Mouse (Mus musculus): ENCODE measurements around the gene Spata5. TPM values are rescaled to one million over a fixed set of nuclear protein-coding genes. Genes with fewer than 3 reads are reported as not detected.
"Not testable (repeated sequence)": the region's sequence is repeated elsewhere in the genome, so short reads cannot be mapped to it uniquely, and the experiment has no call there.

Gene Spata5
- total and polyA plus RNA-seq, 2 experiments from 2014 or later: 11.1 to 18.7 TPM

GRCm38 (mm10) chr3:37532079-37532478 lies 112.4 kb downstream of the Spata5 start:
- DNase-seq (ENCODE audit: low spot score): no peak
- ATAC-seq (ENCODE audit: insufficient read depth, low read depth): no peak
- H3K9me3 ChIP-seq (replicated peaks; ENCODE audit: control insufficient read depth, low read length): 0 out of 2 replicates have a peak, but pooled peaks cover 2% of the 10 kb centered on the region
- TF ChIP-seq CTCF (IDR thresholded peaks at IDR 0.05; ENCODE audit: low read depth): no peak
- TF ChIP-seq EP300 (IDR thresholded peaks at IDR 0.05; ENCODE audit: low read depth): no peak
- H3K4me1 ChIP-seq (ENCODE audit: control insufficient read depth, insufficient read depth): peaks cover 5% of the 10 kb centered on the region; the same call in 1 of the 2 replicates
- H3K27ac ChIP-seq (ENCODE audit: low read depth): no peak overlapping the region
- H3K36me3 ChIP-seq (replicated peaks; ENCODE audit: control insufficient read depth, insufficient read depth, low read length): no peaks in the 10 kb centered on the region
- H3K4me3 ChIP-seq (ENCODE audit: low read depth, low read length): no peak overlapping the region
- no peaks in the 10 kb centered on the region for H3K27me3 ChIP-seq (ENCODE audit: control insufficient read depth, insufficient read depth, low read length)
- no peak overlapping the region for H3K4me2 ChIP-seq (ENCODE audit: low read depth, low read length)
- no peak overlapping the region for H3K9ac ChIP-seq (replicated peaks; ENCODE audit: low read depth, low read length)

- not testable (repeated sequence) for H3K9me3 ChIP-seq (replicated peaks; ENCODE audit: control insufficient read depth, low read length); H3K4me1 ChIP-seq (ENCODE audit: control insufficient read depth, insufficient read depth); ATAC-seq (ENCODE audit: insufficient read depth, low read depth); H3K27me3 ChIP-seq (ENCODE audit: control insufficient read depth, insufficient read depth, low read length); H3K4me3 ChIP-seq (ENCODE audit: low read depth, low read length); H3K4me2 ChIP-seq (ENCODE audit: low read depth, low read length); DNase-seq (ENCODE audit: low spot score); H3K27ac ChIP-seq (ENCODE audit: low read depth); H3K9ac ChIP-seq (replicated peaks; ENCODE audit: low read depth, low read length); H3K36me3 ChIP-seq (replicated peaks; ENCODE audit: control insufficient read depth, insufficient read depth, low read length)
- WGBS: 96% methylated on average over 2 of the region's 2 CpGs
Observed at GRCm38 (mm10) chr3:37540701-37541100, 121.0 kb downstream of the Spata5 start.

GRCm38 (mm10) chr3:37546351-37546750 lies 126.7 kb downstream of the Spata5 start:
- Histone ChIP-seq H3K9me3 (replicated peaks; ENCODE audit: control insufficient read depth, low read length) (no peaks in the 10 kb centered on the region), H3K27ac (ENCODE audit: low read depth) (no peak overlapping the region), H3K4me2 (ENCODE audit: low read depth, low read length) (no peak overlapping the region), H3K4me1 (ENCODE audit: control insufficient read depth, insufficient read depth) (no peaks in the 10 kb centered on the region), H3K27me3 (ENCODE audit: control insufficient read depth, insufficient read depth, low read length) (no peaks in the 10 kb centered on the region), H3K4me3 (ENCODE audit: low read depth, low read length) (no peak overlapping the region), H3K36me3 (replicated peaks; ENCODE audit: control insufficient read depth, insufficient read depth, low read length) (no peaks in the 10 kb centered on the region), H3K9ac (replicated peaks; ENCODE audit: low read depth, low read length) (no peak overlapping the region)
- TF ChIP-seq EP300 (IDR thresholded peaks at IDR 0.05; ENCODE audit: low read depth) (no peak), CTCF (IDR thresholded peaks at IDR 0.05; ENCODE audit: low read depth) (no peak)
- ATAC-seq (ENCODE audit: insufficient read depth, low read depth): no peak
- 85% methylated on average over 4 of the region's 4 CpGs for WGBS
- DNase-seq (ENCODE audit: low spot score): no peak

DNA sequence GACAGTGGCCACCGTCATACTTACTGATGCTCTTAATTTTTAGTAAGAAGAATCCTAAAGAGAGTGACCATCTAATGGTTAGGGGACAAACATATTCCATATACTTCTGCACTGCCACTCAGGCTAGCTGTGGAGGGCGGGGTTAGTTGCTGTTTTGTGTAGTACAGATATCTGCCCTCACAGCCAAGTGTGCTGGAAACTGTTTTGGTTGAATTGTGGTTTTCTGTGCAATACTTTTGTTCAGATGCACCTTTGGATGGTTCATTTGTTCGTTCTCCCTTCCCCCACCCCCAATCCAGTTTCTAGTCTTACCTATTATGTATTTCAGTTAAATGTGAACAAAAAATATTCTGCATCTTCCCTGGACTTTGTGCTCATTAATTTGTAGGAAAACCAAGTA lies 130.5 kb downstream of the Spata5 start:
- ATAC-seq (ENCODE audit: insufficient read depth, low read depth) (no peak), DNase-seq (ENCODE audit: low spot score) (no peak)
- no peak for TF ChIP-seq EP300 (IDR thresholded peaks at IDR 0.05; ENCODE audit: low read depth)
- no peak for TF ChIP-seq CTCF (IDR thresholded peaks at IDR 0.05; ENCODE audit: low read depth)
- Histone ChIP-seq H3K27me3 (ENCODE audit: control insufficient read depth, insufficient read depth, low read length) (no peaks in the 10 kb centered on the region), H3K36me3 (replicated peaks; ENCODE audit: control insufficient read depth, insufficient read depth, low read length) (no peaks in the 10 kb centered on the region), H3K27ac (ENCODE audit: low read depth) (no peak overlapping the region), H3K4me3 (ENCODE audit: low read depth, low read length) (no peak overlapping the region), H3K4me1 (ENCODE audit: control insufficient read depth, insufficient read depth) (no peaks in the 10 kb centered on the region), H3K9me3 (replicated peaks; ENCODE audit: control insufficient read depth, low read length) (no peaks in the 10 kb centered on the region), H3K9ac (replicated peaks; ENCODE audit: low read depth, low read length) (no peak overlapping the region), H3K4me2 (ENCODE audit: low read depth, low read length) (no peak overlapping the region)
- 88% methylated on average over 3 of the region's 3 CpGs for WGBS

DNA sequence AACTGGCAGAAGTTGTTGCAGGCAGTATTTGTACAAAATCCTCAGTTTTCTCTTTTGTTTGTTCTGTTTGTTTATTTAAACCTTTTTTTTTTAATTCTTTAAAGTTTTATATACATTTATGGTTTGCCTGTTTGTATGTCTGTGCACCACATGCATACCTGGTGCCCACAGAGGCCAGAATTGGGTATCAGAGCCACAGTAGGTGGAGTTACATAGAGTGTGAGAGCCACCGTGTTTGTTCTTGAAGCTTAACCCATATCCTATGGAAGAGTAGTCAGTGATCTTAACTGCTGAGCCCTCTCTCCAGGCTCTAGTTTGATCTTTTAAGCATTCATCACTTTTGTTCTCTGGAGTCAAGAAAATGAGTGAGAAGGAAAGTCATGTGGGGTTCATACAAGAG lies 130.9 kb downstream of the Spata5 start:
- Histone ChIP-seq H3K4me3 (ENCODE audit: low read depth, low read length) (no peak overlapping the region), H3K27me3 (ENCODE audit: control insufficient read depth, insufficient read depth, low read length) (no peaks in the 10 kb centered on the region), H3K36me3 (replicated peaks; ENCODE audit: control insufficient read depth, insufficient read depth, low read length) (no peaks in the 10 kb centered on the region), H3K4me2 (ENCODE audit: low read depth, low read length) (no peak overlapping the region), H3K27ac (ENCODE audit: low read depth) (no peak overlapping the region), H3K9me3 (replicated peaks; ENCODE audit: control insufficient read depth, low read length) (no peaks in the 10 kb centered on the region), H3K9ac (replicated peaks; ENCODE audit: low read depth, low read length) (no peak overlapping the region), H3K4me1 (ENCODE audit: control insufficient read depth, insufficient read depth) (no peaks in the 10 kb centered on the region)
- 62% methylated on average over 1 of the region's 1 CpGs for WGBS
- ATAC-seq (ENCODE audit: insufficient read depth, low read depth) (no peak), DNase-seq (ENCODE audit: low spot score) (no peak)
- TF ChIP-seq CTCF (IDR thresholded peaks at IDR 0.05; ENCODE audit: low read depth): no peak

DNA sequence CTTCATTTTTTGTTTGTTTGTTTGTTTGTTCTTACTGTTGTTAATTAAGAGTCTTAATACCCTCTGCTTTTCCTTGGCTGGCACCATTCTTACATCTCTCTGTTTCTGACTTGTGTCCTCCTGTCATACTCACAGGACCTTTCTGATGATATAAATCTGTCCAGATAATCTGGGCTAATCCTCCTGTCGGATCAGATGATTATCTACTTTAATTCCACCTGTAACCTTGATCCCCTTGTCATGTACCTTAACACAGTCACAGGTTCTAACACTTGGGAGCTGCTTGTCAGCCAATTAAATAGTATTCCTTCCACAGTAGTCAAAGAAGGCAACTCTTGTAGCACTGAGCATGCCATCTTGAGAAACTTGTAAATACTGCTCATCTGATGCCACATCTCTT lies 131.8 kb downstream of the Spata5 start:
- no peak for DNase-seq (ENCODE audit: low spot score)
- Histone ChIP-seq H3K4me1 (ENCODE audit: control insufficient read depth, insufficient read depth) (peaks cover 7% of the 10 kb centered on the region; the same call in 1 of the 2 replicates), H3K27me3 (ENCODE audit: control insufficient read depth, insufficient read depth, low read length) (no peaks in the 10 kb centered on the region), H3K9ac (replicated peaks; ENCODE audit: low read depth, low read length) (no peak overlapping the region), H3K36me3 (replicated peaks; ENCODE audit: control insufficient read depth, insufficient read depth, low read length) (no peaks in the 10 kb centered on the region), H3K27ac (ENCODE audit: low read depth) (no peak overlapping the region), H3K4me2 (ENCODE audit: low read depth, low read length) (no peak overlapping the region), H3K4me3 (ENCODE audit: low read depth, low read length) (no peak overlapping the region), H3K9me3 (replicated peaks; ENCODE audit: control insufficient read depth, low read length) (no peaks in the 10 kb centered on the region)
- ATAC-seq (ENCODE audit: insufficient read depth, low read depth): no peak
- 86% methylated on average over 1 of the region's 1 CpGs for WGBS
- TF ChIP-seq EP300 (IDR thresholded peaks at IDR 0.05; ENCODE audit: low read depth): no peak
- no peak for TF ChIP-seq CTCF (IDR thresholded peaks at IDR 0.05; ENCODE audit: low read depth)

All from heart, postnatal 0 days (tissue).